Mouse (Mus musculus): ENCODE measurements around the gene Ptpn23.
"Not testable (repeated sequence)": the region's sequence is repeated elsewhere in the genome, so short reads cannot be mapped to it uniquely, and the experiment has no call there.

Ptpn23 gene

DNA sequence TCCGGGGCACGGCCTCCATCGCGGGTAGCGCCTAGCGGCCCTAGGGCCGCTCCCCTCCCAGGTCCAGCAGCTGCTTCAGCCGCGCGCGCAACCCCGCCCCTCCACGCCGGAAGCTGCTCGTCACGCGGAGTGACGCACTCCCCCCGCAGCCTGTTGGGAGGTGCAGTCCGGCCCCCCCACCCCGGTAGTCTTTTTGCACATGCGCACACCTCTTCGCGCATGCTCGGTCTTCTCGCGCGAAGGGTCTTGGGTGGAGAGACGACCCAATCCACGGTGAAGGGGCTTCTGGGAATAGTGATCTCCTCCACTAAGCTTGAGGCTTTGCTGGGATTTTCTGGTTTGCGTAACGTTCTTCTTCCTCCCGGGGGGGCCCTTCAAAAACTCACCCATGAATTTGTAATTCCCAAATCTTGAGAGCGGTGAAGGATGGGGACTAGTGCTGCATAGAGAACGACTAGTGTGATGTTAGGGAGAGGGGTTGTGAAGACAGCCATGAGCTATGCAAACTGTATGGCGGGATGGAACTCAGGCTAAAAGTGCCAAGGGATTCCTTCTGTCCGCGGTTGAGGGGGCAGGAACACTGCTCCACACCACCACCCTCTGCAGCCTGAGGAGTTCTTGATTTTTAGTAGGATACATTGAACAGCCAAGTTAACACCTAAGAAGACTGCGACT is at the start of gene Ptpn23:
Ptpn23 (minus strand) TSS at position 115 of the 675 bp plus-strand sequence.
- peak; percentile 99 for DNase-seq (ENCODE audit: inconsistent ontology term)

DNA sequence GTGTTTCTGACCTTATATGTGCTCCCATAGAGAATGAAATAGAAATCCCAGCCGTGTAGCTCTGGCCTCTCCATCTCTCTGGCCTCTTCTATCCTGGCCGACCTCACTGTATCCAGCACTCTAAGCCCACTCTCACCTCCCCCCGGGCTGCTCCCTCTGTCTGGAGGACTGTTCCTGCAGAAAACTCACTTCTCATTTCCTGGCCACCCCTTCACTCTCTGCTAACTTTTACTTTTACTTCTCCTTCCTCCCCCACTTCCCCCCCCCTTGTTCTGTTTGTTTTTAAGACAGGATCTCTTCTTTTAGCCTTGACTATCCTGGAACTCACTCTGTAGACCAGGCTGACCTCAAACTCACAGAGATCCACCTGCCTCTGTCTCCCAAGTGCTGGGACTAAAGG is 44.5 kb upstream of the Ptpn23 start:
- no peak for DNase-seq (ENCODE audit: inconsistent ontology term)

DNA sequence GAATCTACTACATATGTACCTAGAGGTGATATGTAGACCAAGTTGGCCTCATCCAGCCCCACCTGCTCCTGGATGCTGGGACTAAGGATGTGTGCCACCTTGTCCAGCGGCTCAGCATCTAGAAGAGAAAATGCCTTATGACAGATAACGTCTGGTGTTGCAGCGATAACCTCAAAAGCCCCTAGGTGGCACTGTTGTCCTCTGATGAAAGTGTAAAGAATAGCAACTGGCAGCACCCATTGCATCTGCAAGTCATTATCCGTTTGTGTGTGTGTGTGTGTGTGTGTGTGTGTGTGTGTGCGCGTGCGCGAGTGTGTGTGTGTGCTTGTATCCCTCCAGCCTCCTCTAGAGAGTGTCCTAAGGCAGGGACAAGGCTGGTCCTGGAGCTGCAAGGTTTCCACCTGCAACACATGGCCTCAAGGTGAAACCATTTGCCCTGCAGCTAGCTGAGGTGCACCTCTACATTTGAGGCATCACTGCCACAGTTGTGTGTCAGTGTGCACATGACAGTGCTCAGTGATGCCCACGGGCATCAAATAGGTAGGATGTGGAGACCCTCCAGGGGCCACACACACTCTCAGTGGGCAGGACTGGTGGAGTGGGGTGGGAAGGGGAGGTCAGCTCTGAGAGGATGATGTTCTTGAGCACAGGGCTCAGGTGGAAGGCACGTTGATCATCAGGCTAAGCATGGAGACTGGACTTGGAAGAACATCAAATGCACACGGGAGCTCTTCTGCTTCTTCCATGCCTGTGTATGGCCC is 41.0 kb upstream of the Ptpn23 start:
- DNase-seq (ENCODE audit: inconsistent ontology term) = peak; percentile 76

DNA sequence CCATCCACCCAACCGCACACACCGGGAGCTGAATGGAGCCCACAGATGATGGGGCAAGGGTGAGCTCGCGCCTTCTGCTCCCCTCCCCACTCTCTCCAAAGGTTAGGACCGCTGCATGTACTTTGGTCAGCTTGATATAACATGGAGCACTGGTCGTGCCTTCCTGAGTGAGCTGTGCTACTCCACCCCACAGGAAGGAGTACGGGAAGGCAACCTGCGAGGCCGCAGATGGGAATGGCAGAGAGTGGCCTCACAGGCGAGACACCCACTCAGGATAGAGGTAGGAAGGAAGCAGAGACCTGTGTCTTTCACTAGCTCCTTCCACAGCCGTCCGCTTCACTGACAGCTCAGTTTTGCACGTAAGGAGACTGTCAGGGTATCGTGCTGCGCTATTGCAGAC is 40.3 kb upstream of the Ptpn23 start:
- DNase-seq (ENCODE audit: inconsistent ontology term) = no peak

DNA sequence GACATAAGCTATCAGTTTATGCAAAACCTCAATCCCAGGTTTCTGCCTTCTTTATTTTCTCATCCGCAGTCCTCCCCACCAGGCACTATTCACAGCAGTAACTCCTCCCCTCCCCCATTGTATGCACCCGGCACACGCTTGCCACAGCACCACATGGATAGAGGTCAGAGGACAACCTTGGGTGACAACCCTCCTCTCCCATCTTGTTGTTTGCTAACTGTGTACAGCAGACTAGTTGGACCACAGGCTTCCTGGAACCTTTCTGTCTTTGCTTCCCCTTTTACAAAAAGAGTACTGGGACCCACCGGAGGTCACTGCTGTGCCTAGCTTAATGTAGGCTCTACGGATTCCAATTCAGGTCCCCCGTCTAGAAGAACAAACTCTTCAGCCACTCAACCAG is 32.5 kb upstream of the Ptpn23 start:
- DNase-seq (ENCODE audit: inconsistent ontology term) = no peak

DNA sequence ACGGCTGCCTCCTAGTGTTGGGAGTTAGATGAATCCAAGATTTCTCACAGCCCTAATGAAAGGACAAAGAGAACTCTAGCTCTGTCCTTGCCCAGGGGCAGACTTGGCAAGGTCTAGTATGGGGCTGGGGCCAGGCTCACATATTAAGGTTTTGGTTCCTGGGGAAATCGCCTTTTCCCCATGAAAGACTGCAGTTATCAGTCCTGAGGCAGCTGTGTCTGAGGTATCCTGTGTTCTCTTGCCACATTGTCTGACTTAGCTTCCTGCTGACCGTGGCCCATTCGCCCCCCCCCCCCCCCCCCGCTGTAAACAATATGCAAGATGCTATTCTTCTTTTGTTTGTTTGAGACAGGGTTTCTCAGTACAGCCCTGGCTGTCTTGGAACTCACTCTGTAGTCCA is 32.0 kb upstream of the Ptpn23 start:
- peak; percentile 4 for DNase-seq (ENCODE audit: inconsistent ontology term)

DNA sequence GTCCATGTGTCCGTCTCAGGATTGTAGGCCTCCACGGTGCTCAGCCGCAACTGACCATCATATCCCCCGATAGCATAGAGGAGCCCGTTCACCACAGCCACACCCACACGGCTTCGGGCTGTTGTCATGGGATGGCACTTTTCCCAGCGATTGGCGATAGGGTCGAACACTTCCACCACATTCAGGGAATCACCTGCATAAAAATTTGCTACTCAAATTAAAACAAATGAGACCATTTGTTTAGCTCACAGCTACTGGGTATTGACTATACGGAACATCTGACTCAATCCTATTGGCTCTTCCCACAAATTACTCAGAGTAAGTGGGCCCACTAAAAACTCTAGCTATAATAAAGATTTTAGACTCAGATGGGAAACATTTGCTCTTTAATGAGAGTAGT is 28.0 kb upstream of the Ptpn23 start:
- no peak for DNase-seq (ENCODE audit: inconsistent ontology term)

DNA sequence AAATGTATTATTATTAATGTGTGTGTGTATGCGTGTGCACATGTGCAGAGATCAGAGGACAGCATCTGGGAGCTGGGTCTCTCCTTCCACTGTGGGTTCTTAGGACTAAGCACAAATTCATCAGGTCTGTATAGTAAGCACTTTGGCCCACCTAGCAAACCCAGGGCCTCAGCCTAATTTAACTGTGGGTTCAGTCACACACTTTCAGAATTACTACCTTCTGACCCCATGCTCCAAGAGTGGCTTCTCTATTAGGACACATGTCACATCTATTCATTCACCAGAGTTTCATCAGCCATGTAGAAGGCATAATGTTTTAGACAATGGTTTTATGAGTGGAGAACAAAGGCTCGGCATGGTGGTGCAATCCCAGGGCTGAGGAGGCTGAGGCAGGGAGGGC is 25.0 kb upstream of the Ptpn23 start:
- no peak for DNase-seq (ENCODE audit: inconsistent ontology term)

DNA sequence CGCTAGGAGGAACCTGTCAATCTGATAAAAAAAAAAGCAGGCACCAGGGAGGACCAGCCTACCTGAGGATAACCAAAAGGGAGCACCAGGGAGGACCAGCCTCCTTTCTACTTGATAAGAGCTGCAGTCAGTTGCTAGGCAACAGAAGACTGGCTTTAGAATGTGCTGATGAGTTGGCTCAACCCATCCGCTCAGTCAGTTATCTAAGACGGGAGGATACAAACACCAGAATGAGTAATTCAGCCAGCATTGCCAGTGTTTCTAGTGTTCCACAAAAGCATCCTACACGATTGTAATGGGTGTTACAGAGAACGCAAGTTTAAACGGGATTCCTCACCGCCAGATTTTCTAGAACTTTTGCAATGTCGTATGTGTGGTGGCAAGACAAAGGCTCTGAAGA is 23.2 kb upstream of the Ptpn23 start:
- DNase-seq (ENCODE audit: inconsistent ontology term) = no peak

DNA sequence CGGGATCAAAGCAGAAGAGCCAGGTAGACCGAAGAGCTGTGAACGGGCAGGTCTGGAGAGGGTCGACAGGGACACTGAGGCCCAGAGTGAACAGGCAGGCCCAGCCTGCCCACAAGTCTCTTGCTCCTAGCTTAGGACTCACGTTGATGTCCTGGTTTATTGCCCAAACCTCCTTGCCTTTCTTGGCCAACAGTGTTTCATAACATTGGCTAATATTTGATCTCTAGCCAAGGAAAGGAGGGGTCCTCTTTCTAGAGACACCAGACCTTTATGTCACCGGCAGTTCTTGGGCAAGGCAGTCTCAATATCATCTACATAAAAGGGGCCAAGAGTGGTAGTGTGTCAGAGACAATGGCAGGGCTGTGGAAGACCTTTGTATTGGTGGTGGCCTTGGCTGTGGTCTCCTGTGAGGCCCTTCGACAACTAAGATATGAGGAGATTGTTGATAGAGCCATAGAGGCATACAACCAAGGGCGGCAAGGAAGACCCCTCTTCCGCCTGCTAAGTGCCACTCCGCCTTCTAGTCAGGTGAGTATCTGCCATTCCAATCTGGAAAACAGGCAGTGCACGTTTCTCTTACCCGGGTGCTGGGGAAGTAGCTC is 11.6 kb upstream of the Ptpn23 start, which contains the start of gene Ngp:
Ngp (plus strand) TSS at position 237 of the 602 bp plus-strand sequence.
- no peak for DNase-seq (ENCODE audit: inconsistent ontology term)

DNA sequence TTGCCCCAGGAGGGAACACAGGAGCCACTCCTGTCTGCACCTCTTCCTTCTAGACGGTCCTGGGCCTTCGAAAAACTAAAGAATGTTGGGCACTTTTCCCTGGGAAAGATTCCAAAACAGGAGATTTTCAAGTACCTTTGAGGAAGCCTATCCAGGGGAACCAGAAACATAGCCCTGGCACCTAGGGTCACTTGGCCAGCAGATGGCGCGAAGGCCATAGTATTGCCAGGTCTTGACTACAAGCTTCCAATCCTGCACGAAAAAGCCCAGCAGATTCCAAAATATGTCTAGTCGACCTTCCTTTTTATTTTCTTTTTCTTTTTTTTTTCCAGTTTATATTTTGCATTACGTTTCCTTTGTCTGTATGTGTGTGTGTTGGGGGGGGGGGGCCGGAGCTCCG is 5.8 kb upstream of the Ptpn23 start:
- peak; percentile 32 for DNase-seq (ENCODE audit: inconsistent ontology term)

DNA sequence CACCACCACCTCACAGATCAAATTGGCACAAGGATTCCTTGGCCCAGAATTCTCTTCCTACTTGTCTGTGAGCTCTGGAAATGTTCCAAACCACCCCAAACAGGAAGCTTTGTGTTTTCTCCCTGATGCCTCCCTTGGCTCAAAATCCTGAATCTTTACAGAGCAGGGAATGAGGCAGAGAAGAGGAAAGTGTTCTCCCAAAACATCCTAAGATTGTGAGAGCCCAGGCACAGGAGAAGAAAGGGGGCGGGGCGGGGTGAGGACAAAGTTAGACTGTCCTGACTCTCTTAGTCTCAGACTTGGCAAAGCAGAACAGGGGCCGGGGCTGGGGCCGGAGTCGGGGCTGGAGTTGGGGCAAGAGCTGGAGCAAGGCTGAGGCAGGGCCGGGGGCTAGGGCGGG is 4.9 kb upstream of the Ptpn23 start:
- peak; percentile 66 for DNase-seq (ENCODE audit: inconsistent ontology term)

DNA sequence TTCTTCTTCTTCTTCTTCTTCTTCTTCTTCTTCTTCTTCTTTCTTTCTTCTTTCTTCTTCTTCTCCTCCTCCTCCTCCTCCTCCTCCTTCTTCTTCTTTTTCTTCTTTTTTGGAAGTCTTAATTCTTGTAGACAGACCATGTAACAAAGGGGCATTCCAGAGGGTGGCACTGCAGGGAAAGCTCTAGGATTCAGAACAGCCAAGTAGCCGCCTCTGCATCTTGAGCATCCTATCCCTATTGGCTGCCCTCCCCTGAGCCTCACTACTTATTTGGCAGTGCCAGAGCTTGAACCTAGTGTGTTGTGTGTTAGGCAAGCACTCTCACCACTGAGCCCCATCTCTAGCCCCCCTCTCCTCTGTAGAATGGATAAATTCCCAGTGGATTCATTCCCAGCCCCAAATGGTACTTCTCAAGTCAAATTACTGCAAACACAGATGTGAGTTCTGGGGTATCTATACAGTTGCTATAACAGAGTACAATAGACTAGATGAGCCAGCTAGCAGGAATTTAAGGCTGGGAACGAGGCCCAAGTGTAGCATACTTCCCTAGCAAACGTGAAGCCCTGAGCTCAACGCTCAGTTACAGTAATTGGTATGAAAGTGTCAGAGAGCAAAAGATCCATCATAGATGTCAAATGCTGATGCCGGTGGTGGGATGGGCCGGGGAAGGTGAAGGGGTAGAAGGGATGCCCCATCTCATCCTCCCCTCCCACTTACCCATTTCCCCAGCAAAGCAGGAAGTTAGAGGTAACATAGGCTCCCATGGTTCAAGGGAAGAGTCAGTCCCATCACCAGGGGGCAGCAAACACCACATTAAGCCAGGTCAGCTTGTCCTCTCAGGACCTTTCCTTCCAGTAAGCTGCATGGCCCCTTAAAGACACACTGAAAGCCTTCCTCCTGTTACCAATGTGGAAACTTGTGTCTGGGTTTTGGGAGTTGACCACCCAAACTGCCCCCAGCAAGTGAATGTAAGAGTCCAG is 3.2 kb upstream of the Ptpn23 start:
- peak; percentile 74 for DNase-seq (ENCODE audit: inconsistent ontology term)

DNA sequence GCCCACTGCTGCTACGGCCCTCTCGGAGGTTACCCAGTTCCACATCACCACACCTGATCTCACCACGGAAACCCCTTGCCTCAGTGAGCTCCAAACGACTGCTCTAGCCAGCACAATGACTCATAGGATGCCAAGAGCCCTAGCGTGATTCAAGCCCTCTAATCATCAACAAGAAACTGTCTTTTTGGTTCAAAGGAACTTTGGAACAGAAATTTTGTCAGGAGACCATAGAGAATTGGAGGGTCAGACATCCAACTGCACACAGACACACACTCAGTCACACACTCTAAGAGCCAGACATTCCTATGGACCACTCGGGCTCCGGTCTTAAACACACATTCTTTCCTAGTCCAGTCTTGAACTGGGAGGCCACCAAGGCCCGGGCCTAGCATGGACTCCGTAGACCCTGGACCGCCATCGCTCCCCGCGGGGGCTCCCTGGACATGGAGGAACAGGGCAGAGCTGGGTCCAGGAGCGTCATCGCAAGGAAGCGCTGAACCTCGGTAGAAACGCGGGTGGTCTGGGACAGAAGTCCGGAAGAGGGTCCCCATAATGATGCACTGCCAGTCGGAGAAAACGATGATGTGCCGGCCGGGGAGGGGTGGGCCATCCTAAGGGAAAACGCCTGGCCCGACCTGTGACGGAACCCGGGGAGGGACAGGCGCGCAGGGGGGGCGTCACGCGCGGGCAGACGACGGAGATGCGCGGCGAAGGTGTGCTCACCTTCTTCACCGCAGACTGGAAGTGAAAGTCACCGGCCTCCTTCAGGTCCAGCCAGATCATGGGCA is 508 bp downstream of the Ptpn23 start:
- peak; percentile 75 for DNase-seq (ENCODE audit: inconsistent ontology term)

DNA sequence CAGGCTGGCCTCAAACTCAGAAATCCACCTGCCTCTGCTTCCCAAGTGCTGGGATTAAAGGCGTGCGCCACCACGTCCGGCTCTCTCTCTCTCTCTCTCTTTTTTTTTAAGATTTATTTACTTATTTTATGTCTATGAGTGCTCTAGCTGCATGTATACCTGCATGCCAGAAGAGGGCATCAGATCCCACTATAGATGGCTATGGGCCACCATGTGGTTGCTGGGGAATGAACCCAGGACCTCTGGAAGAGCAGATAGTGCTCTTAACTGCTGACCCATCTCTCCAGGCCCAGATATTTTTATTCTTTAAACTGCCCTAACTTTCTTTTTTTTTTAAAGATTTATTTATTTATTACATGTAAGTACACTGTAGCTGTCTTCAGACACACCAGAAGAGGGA is 4.8 kb downstream of the Ptpn23 start:
- DNase-seq (ENCODE audit: inconsistent ontology term) = not testable (repeated sequence)

DNA sequence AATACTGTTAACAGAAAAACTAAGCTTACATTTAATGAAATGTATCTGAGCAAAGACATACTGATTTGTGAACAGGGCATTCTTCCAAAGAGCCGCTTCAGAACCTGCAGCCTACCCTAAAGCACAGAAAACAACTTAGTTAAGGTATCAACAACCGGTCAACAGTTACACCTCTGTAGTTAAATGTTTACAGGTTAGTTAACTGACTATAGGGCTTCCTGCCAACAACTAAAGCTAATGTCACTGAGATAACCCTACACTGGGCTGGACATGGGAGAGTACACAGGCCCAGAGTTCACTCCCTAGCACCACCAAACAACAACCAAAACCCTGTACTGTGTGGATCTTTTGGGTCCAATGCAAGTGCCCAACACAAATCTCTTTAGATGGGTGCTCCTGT is 5.3 kb downstream of the Ptpn23 start:
- DNase-seq (ENCODE audit: inconsistent ontology term) = no peak

DNA sequence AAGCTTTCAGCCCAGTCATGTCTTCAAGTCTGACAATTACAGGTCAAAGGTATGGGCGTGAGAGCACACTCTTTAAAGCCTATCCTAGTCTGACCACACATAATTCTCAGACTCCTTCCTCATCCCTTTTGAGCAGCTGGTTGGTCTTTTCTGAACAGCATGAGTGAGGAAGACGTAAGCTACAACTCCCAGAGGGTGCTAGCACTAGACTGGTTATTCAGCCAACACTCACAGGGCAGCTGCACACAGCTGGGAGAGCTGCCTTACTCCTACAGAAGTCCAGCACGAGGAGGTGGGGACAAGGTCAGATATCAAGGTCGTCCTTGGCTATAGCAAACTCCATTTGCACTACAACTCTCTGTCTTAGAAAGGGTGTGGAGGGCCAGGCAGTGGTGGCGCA is 7.4 kb downstream of the Ptpn23 start:
- DNase-seq (ENCODE audit: inconsistent ontology term) = no peak

DNA sequence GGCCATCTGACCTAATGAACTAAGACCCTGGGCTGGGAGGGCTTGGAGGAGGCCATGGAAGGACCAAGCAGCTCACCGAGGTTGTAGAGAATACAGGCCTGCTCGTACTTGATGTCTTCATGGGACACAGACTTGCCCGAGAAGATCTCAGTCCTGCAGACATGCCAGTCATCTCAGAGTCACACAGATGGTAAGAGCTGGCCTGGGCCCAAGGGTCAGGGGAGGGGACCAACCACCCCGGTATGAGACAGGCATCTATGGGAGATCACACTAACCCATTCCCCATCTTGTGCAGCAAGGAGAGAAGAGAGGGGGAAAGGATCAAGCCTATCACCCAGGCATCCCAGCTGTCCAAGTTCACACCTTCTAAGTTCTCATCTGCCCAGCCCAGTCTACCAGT is 14.7 kb downstream of the Ptpn23 start:
- DNase-seq (ENCODE audit: inconsistent ontology term) = no peak

DNA sequence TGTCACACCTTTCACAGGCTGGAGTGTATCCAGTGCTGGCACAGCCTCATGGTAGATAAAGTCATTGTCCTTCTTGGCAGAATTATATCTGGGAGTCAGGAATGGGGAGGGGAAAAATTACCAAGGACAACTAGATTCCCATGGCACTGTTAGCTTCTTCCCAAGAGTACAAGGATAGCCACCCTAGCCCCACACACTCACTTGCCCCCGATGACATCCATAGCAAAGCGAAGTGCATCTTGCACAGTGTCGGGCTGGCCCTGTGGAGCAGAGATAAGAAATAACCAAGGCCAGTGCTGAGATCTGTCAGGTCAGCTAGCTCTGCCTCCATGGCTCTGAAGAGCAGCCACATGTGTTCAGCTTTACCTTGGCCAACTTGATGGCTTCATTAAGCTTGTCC is 17.2 kb downstream of the Ptpn23 start:
- DNase-seq (ENCODE audit: inconsistent ontology term) = no peak

DNA sequence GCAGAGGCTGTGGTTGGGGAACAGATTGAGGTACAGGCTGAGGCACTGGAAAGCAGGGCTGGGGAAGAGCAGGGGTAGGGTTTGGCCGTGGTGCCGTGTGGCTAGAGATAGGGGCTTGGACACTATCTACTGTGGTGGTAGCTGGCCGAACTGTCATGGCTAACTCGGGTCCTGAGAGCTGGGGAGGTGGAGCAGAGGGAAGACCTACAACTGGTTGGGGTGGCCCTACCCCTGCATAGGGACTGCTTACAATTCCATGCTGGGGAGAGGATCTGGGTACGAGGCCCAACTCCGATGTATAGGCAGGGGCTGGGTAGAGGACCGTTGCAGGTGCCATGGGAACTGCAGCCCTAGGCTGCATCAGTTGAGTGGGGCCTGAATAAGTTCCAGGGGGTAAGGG is 20.0 kb downstream of the Ptpn23 start:
- no peak for DNase-seq (ENCODE audit: inconsistent ontology term)

DNA sequence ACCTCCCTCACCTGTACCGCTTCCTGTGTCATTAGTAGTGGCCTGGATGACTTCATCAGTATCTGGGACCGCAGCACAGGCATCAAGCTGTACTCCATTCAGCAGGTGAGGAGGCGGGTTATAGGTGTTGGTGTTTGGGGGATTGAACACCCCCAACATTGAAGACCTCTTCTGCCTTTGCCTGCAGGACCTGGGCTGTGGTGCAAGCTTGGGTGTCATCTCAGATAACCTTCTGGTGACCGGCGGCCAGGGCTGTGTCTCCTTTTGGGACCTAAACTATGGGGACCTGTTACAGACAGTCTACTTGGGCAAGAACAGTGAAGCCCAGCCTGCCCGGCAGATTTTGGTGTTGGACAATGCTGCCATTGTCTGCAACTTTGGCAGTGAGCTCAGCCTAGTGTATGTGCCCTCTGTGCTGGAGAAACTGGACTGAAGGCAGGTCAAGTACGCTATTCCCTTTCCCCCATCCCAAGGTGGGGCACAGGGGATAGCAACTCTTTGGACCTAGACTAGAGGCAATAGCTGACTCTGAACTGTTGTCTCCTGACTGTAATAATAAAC is 23.6 kb downstream of the Ptpn23 start:
- peak; percentile 51 for DNase-seq (ENCODE audit: inconsistent ontology term)
